Mouse (Mus musculus) erythroblast, embryonic 14.5 days (primary cell): ENCODE data around the gene Plagl1.

Experiments used
- GATA1 ChIP-seq: IDR thresholded peaks from 2 replicates; pipeline ENCODE4 v1.6.1; 2012; ENCODE audit warnings: low read length, inconsistent platforms, mixed read lengths
- TAL1 ChIP-seq: IDR thresholded peaks from 3 replicates; pipeline ENCODE4 v1.6.1; 2012; ENCODE audit warnings: low read length, inconsistent platforms, mixed read lengths

DNA sequence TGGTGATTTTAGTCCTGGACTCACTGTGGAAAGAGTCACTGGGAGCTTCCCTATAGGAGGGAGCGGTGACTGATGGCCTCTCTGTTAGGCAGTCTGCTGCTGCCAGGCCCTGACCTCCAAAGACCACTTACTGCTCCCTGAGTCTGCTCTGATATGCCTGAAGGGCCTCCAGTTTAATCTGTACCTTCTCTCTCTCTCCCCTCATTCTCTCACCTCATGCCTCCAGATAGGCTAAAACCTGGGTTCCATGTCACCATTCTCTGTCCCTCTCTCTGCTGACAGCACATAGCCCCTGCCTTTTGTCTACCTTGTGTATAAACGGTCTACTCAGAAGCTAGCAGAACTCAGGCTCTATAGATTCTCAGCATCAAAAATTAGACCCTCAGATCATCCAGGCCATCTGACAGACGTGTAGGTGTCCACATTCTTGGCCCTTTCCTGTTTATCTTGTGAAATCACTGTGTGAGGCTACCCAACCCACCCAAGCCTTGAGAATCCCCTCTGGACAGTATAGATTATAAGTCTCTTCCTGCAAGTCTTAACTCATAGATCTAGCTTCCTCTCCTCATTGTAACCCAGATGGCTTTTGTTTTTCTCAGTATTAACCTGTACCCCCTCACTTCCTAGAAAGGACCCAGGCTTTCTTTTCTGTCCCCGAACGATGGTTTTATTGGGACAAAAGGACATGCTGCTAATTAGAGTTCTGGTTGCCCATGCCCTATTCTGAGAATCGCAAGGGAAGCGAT is 57.9 kb downstream of the Plagl1 start:
- TF ChIP-seq GATA1 (no peak), TAL1 (no peak)
